Mouse (Mus musculus): ENCODE results near the gene Csf1.

- TF ChIP-seq MXI1 (IDR thresholded peaks at IDR 0.05; ENCODE audit: low read depth, low read length) = no peak
- no peak for TF ChIP-seq SMC3 (IDR thresholded peaks at IDR 0.05; ENCODE audit: low read depth, low read length)
- no peak for TF ChIP-seq CTCF (IDR thresholded peaks at IDR 0.05 in 2 of 3, conservative IDR thresholded peaks at IDR 0.05 in 1 of 3; ENCODE audit: control insufficient read depth in 1 of 3, insufficient read depth in 1 of 3, low read depth in 2 of 3, low read length in 3 of 3, poor library complexity in 1 of 3, severe bottlenecking in 1 of 3)
- TF ChIP-seq TBP (IDR thresholded peaks at IDR 0.05; ENCODE audit: low read depth, low read length) = no peak
- no peak for TF ChIP-seq RAD21 (IDR thresholded peaks at IDR 0.05; ENCODE audit: low read depth, low read length)
- no peak for TF ChIP-seq POLR2A (IDR thresholded peaks at IDR 0.05; ENCODE audit: control insufficient read depth in 1 of 2, insufficient read depth in 1 of 2, low read depth in 1 of 2, low read length in 2 of 2, poor library complexity in 1 of 2)
- TF ChIP-seq JUND (IDR thresholded peaks at IDR 0.05; ENCODE audit: low read depth, low read length) = no peak
- TF ChIP-seq MAZ (IDR thresholded peaks at IDR 0.05; ENCODE audit: low read depth, low read length) = no peak
- no peak for TF ChIP-seq HCFC1 (IDR thresholded peaks at IDR 0.05; ENCODE audit: low read depth, low read length)
- no peak for TF ChIP-seq EP300 (IDR thresholded peaks at IDR 0.05; ENCODE audit: low read depth in 1 of 2, low read length in 2 of 2)
- no peak for TF ChIP-seq USF1 (IDR thresholded peaks at IDR 0.05; ENCODE audit: low read depth, low read length)
- TF ChIP-seq GATA1 (IDR thresholded peaks at IDR 0.05; ENCODE audit: low read depth, low read length) = no peak
- no peak for TF ChIP-seq NRF1 (IDR thresholded peaks at IDR 0.05; ENCODE audit: insufficient read depth, low read depth, low read length, poor library complexity, severe bottlenecking)
These were observed 27.6 kb upstream of the Csf1 start for GRCm38 (mm10) chr3:107787613-107788501.

All from MEL (cell line).